Mouse (Mus musculus) liver, embryonic 14.5 days (tissue): ENCODE data around the gene Dcun1d4.

Source experiments
- CTCF ChIP-seq: IDR thresholded peaks from 2 replicates; pipeline ENCODE4 v1.5.1; 2016; ENCODE audit warnings: antibody characterized with exemption, low read depth, control low read depth
- EP300 ChIP-seq: IDR thresholded peaks from 2 replicates; pipeline ENCODE4 v1.6.1; 2016; ENCODE audit warnings: antibody characterized with exemption, low read depth

- no peak for TF ChIP-seq CTCF
- TF ChIP-seq EP300, result no peak
These were observed 76.1 kb downstream of the Dcun1d4 start for GRCm38 (mm10) chr5:73556733-73557425.
